Mouse (Mus musculus) stomach, embryonic 15.5 days (tissue): ENCODE results near the gene Kctd6. TPM values are rescaled to one million over a fixed set of nuclear protein-coding genes. Genes with fewer than 3 reads are reported as not detected.
"Not testable (repeated sequence)": the region's sequence is repeated elsewhere in the genome, so short reads cannot be mapped to it uniquely, and the experiment has no call there.

Experiments
- ATAC-seq: fragments of 200-750 bp; cut with Nextera tagmentation; 2 replicates; pipeline ENCODE4 v1.8.0; 2017; ENCODE audit warnings: low read depth, moderate number of reproducible peaks, moderate TSS enrichment; ENCODE audit not compliant: insufficient read depth, low FRiP score
- H3K27ac ChIP-seq: fragments of 300-500 bp; sonication (generic); 2 replicates; pipeline ENCODE4 v1.5.1; 2015; ENCODE audit warnings: mild to moderate bottlenecking, inconsistent platforms
- H3K27me3 ChIP-seq: fragments of 300-500 bp; sonication (generic); replicated peaks from 2 replicates; pipeline ENCODE4 v1.6.1; 2015; ENCODE audit warnings: inconsistent platforms
- H3K36me3 ChIP-seq: fragments of 300-500 bp; sonication (generic); 2 replicates; pipeline ENCODE4 v1.6.1; 2015; ENCODE audit warnings: inconsistent platforms
- H3K4me1 ChIP-seq: fragments of 300-500 bp; sonication (generic); 2 replicates; pipeline ENCODE4 v1.6.1; 2015; ENCODE audit warnings: inconsistent platforms
- H3K4me2 ChIP-seq: fragments of 300-500 bp; sonication (generic); 2 replicates; pipeline ENCODE4 v1.6.1; 2015; ENCODE audit warnings: mild to moderate bottlenecking, inconsistent platforms
- H3K4me3 ChIP-seq: fragments of 300-500 bp; sonication (generic); replicated peaks from 2 replicates; pipeline ENCODE4 v1.5.1; 2015; ENCODE audit warnings: inconsistent platforms
- H3K9ac ChIP-seq: fragments of 300-500 bp; sonication (generic); 2 replicates; pipeline ENCODE4 v1.6.1; 2015; ENCODE audit warnings: inconsistent platforms
- H3K9me3 ChIP-seq: fragments of 300-500 bp; sonication (generic); 2 replicates; pipeline ENCODE4 v1.6.1; 2016; ENCODE audit warnings: inconsistent platforms
- WGBS: fragments of 180-500 bp; shearing (Covaris S2); methylation state at CpG from one replicate; pipeline ENCODE4 v1.1.7; 2015; 5-methylcytosine and 5-hydroxymethylcytosine counted together
- polyA plus RNA-seq: library from polyadenylated mRNA; unstranded; fragments of >200 nt; fragmentation: Nextera tagmentation; extraction: Ambion mirVana; gene quantifications from 2 replicates; pipeline ENCODE4 v1.2.1, GENCODE M21; 2015

Kctd6 gene
- polyA plus RNA-seq: 12.9 and 14.2 TPM in 2 replicates

DNA sequence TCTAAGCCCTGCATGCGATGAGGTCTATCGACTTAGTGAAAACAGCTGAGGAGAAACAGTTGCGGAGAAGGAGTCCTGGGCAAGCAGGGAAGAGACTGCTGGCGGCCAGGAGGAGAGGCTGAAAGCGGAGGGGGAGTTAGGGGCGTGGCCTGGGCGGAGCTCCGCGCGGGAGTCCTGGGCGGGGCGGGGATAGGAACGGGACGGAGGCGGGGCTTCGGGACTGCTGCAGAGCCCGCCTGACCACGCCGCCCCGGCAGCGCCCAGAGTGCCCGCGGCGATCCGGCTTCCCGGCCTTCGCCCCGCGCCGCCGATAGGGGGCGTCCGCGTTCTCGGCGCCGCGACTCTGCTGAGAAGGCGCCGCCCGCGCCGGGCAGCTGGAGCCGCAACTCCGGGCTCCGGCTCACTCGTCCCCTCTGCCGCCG, at the start of gene Kctd6:
Gene Kctd6, plus strand, starts transcription at position 338 of the 422 bp plus-strand sequence.
- Histone ChIP-seq H3K4me2 (peak within 1 kb of the TSS; percentile 89), H3K4me3 (peak within 1 kb of the TSS; percentile 71), H3K4me1 (no peaks in the 10 kb centered on the region; the same call in 1 of the 2 replicates), H3K9ac (peak within 1 kb of the TSS; percentile 89), H3K36me3 (no peaks in the 10 kb centered on the region), H3K27me3 (no peaks in the 10 kb centered on the region), H3K9me3 (no peaks in the 10 kb centered on the region), H3K27ac (peak within 1 kb of the TSS; percentile 94)
- under 1% methylated on average over 38 of the region's 49 CpGs for WGBS
- peak; percentile 97 for ATAC-seq

DNA sequence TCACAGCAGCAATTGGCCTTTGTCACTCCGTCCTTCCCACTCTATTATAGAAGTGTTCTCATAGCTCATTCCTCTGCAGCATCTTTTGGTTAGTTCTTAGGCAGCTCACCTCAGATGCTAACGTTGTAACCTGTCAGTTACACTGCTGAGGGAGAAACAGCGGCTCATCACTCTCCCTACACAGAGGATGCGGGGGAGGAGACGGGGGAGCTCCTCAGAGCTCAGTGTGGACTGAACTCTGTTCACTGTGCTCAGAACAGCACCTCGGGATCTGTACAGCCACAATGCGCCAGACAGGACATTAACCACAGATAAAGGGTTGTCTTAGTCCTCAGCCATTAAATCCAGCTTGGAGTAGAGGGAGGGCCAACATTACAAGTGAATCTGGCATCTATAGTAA, 49.5 kb upstream of the Kctd6 start:
- 81% methylated on average over 7 of the region's 7 CpGs for whole genome bisulfite sequencing
- ATAC-seq: no peak
- no peak overlapping the region for H3K27ac ChIP-seq
- no peaks in the 10 kb centered on the region for H3K4me1 ChIP-seq
- H3K9me3 ChIP-seq: no peaks in the 10 kb centered on the region
- no peak overlapping the region for H3K4me3 ChIP-seq
- H3K9ac ChIP-seq: no peak overlapping the region
- peaks cover 54% of the 10 kb centered on the region for H3K36me3 ChIP-seq
- H3K27me3 ChIP-seq: no peaks in the 10 kb centered on the region
- no peak overlapping the region for H3K4me2 ChIP-seq

DNA sequence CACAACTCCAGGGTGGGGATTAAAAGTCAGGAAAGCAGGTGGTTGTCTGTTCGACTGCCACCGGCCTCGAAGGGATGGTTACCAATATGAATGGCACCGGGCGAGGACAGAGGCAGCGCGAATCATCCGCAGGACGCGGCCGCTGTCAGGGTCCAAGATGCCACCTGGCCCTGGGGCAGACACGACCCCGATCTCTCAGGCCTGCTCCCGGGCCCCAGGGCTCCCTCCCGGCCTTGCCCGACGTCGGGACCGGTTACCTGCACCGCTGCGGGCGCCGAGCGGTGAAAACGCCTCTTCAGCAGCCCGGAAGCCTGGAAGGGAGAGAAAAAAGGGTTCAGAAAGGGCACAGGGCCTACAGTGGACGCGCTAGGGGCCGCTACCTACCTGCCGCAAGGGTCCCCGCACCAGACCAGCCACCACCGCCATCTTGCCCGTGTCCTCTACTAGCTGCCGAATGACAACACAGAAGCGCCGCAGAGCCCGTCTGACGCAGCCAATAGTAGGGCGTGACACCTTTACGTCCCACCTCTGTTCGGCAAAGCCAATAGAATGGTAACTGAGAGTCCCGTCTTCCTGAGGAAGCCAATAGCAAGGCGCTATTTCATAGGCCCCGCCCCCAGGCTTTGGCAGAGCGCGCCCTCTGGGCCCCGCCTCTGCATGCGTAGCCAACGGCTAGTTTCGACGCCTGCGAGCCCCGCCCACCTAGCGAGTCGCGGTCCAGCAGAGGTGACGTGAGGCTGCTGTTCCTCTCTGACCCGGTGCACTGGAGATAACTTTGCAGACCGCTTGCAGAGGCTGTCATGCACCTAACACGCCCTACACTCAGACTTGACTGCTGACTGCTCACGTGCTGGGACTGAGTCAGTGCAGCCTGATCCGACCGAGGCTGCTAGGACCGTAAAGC, 41.2 kb upstream of the Kctd6 start, which contains the start of gene Pdhb:
Gene Pdhb, minus strand, starts transcription at position 519 of the 904 bp plus-strand sequence.
- H3K4me3 ChIP-seq: peak within 1 kb of the TSS; percentile 98
- no peaks in the 10 kb centered on the region for H3K27me3 ChIP-seq
- peaks cover 20% of the 10 kb centered on the region; the same call in 1 of the 2 replicates for H3K36me3 ChIP-seq
- H3K9ac ChIP-seq: peak within 1 kb of the TSS; percentile 91
- no peaks in the 10 kb centered on the region for H3K9me3 ChIP-seq
- peak within 1 kb of the TSS; percentile 89 for H3K4me2 ChIP-seq
- ATAC-seq: peak; percentile 99
- WGBS: under 1% methylated on average over 64 of the region's 64 CpGs
- peaks cover 6% of the 10 kb centered on the region; the same call in 1 of the 2 replicates for H3K4me1 ChIP-seq
- peak within 1 kb of the TSS; percentile 86 for H3K27ac ChIP-seq

DNA sequence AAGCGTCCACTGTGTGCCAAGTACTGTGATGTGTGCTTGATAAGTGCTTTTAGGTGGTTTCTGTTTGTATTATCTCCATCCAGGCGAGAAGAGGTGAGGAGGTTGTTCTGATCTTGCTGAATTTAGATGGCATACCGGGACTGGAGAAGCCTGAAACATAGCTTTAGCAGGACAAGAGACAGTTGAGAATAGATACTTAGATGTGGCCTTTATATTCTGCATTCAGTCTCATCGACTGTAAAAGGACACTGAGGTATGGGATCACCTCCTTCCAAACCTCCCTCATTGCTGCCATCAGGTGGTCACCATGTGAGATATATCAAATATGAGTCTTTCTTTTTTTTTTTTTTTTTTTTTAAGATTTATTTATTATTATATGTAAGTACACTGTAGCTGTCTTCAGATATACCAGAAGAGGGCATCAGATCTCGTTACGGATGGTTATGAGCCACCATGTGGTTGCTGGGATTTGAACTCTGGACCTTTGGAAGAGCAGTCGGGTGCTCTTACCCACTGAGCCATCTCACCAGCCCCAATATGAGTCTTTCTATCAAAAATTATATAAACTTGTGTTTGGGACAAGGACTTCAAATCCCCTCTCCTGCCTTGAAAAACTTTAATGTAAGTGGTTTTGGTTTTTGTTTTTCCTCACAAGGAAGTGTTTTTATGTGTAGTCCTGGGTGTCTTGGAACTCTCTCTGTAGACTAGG, 40.2 kb upstream of the Kctd6 start:
- H3K4me2 ChIP-seq: peak overlapping the region; percentile 89
- not testable (repeated sequence) for ATAC-seq, H3K4me1 ChIP-seq, H3K27me3 ChIP-seq, H3K9me3 ChIP-seq
- WGBS: 32% methylated on average over 7 of the region's 7 CpGs
- H3K36me3 ChIP-seq: peaks cover 12% of the 10 kb centered on the region; the same call in 1 of the 2 replicates
- peak overlapping the region; percentile 30; the same call in 1 of the 2 replicates for H3K9ac ChIP-seq
- H3K4me3 ChIP-seq: peak overlapping the region; percentile 98
- peak overlapping the region; percentile 84 for H3K27ac ChIP-seq

DNA sequence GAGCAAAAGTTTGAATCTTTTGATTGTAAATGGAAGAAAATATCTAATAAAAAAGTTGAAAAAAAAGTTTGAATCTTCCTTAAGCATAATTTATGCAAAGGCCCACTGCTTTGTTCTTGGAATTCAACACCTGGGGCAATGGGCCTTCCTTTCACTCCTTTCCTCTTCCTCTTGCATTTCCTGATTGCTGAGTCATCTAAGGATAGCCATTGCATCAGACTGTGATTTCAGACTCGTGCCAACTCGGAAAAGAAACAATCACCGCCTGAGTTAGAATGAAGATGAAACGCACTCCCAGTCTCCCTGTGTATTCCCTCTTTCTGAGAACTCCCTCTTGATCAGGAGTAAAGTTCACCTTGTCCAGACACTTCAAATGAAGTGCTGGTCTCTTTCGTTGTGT, 39.3 kb upstream of the Kctd6 start:
- no peak overlapping the region for H3K9ac ChIP-seq
- WGBS: 83% methylated on average over 5 of the region's 5 CpGs
- H3K9me3 ChIP-seq: no peaks in the 10 kb centered on the region
- H3K36me3 ChIP-seq: 0 out of 2 replicates have a peak, but pooled peaks cover 2% of the 10 kb centered on the region
- H3K27ac ChIP-seq: no peak overlapping the region
- peaks cover 6% of the 10 kb centered on the region; the same call in 1 of the 2 replicates for H3K4me1 ChIP-seq
- ATAC-seq: no peak
- H3K4me2 ChIP-seq: no peak overlapping the region
- no peaks in the 10 kb centered on the region for H3K27me3 ChIP-seq
- H3K4me3 ChIP-seq: no peak overlapping the region

DNA sequence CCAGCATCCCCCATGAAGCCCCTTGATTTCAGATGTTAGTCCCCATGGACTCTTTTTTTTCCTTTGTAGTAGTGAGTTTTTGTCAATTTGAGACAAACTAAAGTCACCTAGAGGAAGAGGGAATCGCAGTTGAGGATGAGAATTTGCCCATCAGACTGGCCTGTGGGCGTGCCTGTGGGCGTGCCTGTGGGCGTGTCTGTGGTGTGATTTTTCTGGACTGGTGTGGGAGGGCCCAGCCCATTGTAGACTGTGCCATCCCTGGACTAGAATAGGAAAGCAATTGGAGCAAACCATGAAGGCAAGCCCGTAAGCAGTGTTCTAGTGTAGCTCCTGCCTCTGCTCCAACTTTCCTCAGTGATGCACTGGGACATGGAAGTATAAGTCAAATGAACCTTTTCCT, 37.7 kb upstream of the Kctd6 start:
- Histone ChIP-seq H3K27ac (no peak overlapping the region), H3K36me3 (no peaks in the 10 kb centered on the region), H3K4me1 (peaks cover 6% of the 10 kb centered on the region; the same call in 1 of the 2 replicates), H3K27me3 (no peaks in the 10 kb centered on the region), H3K4me2 (no peak overlapping the region), H3K9ac (no peak overlapping the region), H3K4me3 (no peak overlapping the region), H3K9me3 (no peaks in the 10 kb centered on the region)
- ATAC-seq: no peak
- 59% methylated on average over 5 of the region's 5 CpGs for WGBS

DNA sequence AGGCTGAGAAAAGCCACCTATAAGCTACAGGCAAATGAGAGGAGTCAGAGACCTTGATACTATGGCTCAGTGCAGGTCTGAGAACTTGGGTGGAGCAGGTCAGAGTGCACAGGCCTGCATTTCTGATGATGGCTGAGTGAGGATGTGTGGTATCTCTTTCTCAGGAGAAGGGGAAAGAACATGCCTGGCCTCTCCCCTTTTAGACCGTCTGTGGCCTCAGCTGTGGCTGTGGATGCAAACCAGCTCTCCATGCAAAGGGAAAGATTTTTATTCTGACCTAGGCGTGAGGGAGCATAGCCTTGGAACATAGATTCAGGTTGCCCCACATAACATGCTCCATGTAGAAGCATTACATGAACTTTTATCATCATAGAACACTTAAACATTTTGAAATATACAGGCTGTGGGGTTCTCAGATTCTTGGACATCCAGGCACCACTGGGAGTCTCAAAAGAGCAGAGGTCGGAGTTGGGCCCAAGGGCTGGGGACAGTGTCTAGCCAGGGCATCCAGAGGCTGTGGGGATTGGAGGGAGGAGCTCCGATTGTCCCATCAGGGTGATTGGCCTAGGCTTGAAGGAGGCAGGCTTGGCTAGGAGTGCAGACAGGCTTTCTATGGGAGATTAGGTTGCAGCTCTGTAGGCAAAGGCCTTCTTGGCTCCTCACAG, 33.4 kb upstream of the Kctd6 start:
- Histone ChIP-seq H3K4me1 (no peaks in the 10 kb centered on the region), H3K4me3 (no peak overlapping the region), H3K36me3 (no peaks in the 10 kb centered on the region), H3K27me3 (no peaks in the 10 kb centered on the region), H3K9me3 (no peaks in the 10 kb centered on the region), H3K9ac (no peak overlapping the region), H3K4me2 (no peak overlapping the region), H3K27ac (no peak overlapping the region)
- WGBS: 69% methylated on average over 4 of the region's 4 CpGs
- ATAC-seq: no peak

DNA sequence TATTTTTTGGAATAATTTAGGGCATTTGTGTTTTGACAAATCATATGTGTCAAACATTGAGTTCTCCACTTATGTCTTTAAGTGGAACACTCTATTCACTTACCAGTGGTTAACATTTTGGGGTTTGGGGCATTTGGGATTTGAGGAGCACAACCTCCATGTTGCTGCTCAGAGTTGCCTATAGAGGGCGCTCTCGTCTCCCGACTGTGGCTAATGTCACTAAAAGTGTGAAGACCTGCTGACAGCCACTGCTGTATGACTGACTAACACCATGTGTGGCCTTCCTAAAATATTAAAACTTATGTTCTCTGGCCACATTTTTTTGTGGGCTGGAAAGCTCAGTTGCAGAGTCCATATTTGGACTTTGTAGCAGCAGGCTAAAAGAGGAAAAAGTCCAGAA, 30.6 kb upstream of the Kctd6 start:
- H3K9ac ChIP-seq: no peak overlapping the region
- H3K4me3 ChIP-seq: no peak overlapping the region
- H3K4me1 ChIP-seq: no peaks in the 10 kb centered on the region
- no peak overlapping the region for H3K27ac ChIP-seq
- no peaks in the 10 kb centered on the region for H3K27me3 ChIP-seq
- no peaks in the 10 kb centered on the region for H3K9me3 ChIP-seq
- ATAC-seq: no peak
- WGBS: 56% methylated on average over 3 of the region's 3 CpGs
- H3K36me3 ChIP-seq: no peaks in the 10 kb centered on the region
- H3K4me2 ChIP-seq: no peak overlapping the region

DNA sequence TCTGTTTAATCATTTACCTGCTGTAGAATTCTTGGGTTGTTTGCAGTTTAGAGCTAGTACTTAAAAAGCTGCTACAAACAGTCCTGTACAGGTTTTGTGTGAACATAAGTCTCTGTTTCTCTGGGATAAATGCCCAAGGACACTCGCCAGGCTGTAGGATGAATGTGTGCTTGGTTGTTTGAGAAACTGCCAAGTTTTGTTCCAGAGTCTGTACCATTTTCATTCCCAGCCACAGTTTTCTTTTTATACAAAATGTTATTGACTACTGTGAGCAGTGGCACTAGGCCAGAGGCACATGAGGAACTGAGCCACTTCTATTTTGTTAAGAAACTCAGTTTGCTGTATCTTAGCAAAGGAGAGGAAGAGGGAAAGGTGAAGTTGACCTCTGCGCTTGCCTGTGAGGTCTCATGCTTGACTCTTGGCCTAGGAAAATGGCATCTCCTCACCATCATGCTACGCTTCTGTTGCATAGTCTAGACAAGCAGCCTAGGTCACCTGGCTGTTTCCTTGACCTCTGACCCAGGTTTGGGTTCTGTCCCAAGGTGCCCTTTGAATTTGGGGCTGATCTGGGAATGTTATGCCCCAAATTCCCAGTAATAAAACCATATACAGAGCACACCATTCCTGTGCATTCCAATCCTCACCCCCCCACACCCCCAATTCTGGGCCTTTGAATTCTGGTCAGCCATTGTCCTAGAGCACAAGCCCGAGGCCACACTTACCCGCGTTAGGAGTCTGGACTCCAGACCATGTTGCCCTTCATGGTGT, 27.5 kb upstream of the Kctd6 start:
- Histone ChIP-seq H3K36me3 (no peaks in the 10 kb centered on the region), H3K4me1 (no peaks in the 10 kb centered on the region), H3K4me3 (no peak overlapping the region), H3K9me3 (no peaks in the 10 kb centered on the region), H3K4me2 (no peak overlapping the region), H3K9ac (no peak overlapping the region), H3K27ac (no peak overlapping the region), H3K27me3 (no peaks in the 10 kb centered on the region)
- 84% methylated on average over 6 of the region's 6 CpGs for WGBS
- ATAC-seq: no peak; the same call in 1 of the 2 replicates

DNA sequence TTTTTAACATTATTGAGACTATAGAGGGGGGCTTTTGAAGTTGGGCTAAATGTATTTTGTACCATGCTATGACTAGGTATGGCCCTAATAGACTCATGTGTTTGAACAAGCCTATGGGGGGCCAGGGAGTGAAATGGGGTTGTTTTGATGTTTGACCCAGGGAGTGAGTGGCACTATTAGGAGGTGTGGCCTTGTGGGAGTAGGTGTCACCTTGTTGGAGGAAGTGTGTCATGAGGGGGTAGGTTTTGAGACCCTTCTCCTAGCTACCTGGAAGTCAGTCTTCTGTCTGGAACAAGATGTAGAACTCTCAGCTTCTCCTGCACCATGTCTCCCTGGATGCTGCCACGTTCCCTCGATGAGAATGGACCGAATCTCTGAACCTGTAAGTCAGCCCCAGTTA, 23.4 kb upstream of the Kctd6 start:
- no peaks in the 10 kb centered on the region for H3K36me3 ChIP-seq
- no peaks in the 10 kb centered on the region for H3K27me3 ChIP-seq
- WGBS: 85% methylated on average over 3 of the region's 3 CpGs
- no peak overlapping the region for H3K4me2 ChIP-seq
- no peak overlapping the region for H3K4me3 ChIP-seq
- no peak for ATAC-seq
- no peak overlapping the region for H3K9ac ChIP-seq
- H3K9me3 ChIP-seq: no peaks in the 10 kb centered on the region
- H3K4me1 ChIP-seq: no peaks in the 10 kb centered on the region
- H3K27ac ChIP-seq: no peak overlapping the region

DNA sequence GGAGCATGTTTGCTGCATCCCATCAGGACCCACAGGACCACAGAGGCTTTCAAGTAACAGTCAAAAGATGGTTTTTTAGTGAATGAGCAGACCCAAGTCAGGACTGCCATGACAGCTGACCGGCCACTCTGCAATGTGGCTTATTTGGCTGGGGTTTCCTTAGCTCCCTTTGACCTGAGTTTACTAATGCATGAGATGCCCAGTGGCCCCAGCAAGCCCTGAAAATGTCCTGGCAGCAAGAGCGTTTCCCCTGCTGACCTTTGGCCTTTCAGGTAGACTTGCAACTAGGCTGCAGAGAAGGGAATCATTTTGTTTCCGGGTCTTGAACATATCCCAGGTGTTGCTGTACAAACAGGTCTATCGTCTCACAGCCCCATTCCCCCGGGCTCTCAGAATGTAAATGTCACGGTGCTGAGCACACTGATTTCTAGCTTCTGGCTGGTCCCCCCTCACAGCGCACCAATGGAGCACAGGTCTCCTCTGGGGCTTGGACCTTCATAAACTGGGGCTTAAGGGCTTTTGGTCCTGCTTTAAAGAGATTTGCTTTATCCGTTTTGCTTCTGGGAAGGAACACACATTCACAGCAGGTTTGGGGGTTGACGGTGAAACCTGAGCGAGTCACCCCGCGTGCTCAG, 22.5 kb upstream of the Kctd6 start:
- Histone ChIP-seq H3K27ac (no peak overlapping the region), H3K9me3 (no peaks in the 10 kb centered on the region), H3K4me1 (no peaks in the 10 kb centered on the region), H3K9ac (no peak overlapping the region), H3K4me3 (no peak overlapping the region), H3K36me3 (no peaks in the 10 kb centered on the region), H3K27me3 (no peaks in the 10 kb centered on the region), H3K4me2 (no peak overlapping the region)
- no peak for ATAC-seq
- whole genome bisulfite sequencing: 55% methylated on average over 12 of the region's 12 CpGs
